Mouse (Mus musculus) left cerebral cortex, adult 2 months (tissue): ENCODE results near the gene Aldh5a1. TPM values are rescaled to one million over a fixed set of nuclear protein-coding genes. Genes with fewer than 3 reads are reported as not detected.

Experiments
- DNase-seq, 2 experiments: peaks; one replicate each; pipeline ENCODE4 v3.0.0; 2021 to 2022; ENCODE audit warnings: low spot score in 2 of 2, mixed read lengths in 1 of 2; ENCODE audit errors: extremely low spot score in 1 of 2
- H3K27ac ChIP-seq: fragments of 200-600 bp; 2 replicates; pipeline ENCODE4 v1.8.1; 2022
- H3K4me3 ChIP-seq: fragments of 200-600 bp; 2 replicates; pipeline ENCODE4 v1.8.1; 2022
- CTCF ChIP-seq: fragments of 200-600 bp; IDR thresholded peaks from 2 replicates; pipeline ENCODE4 v1.8.1; 2022; ENCODE audit warnings: antibody characterized with exemption, mild to moderate bottlenecking, moderate library complexity
- intact Hi-C: fragments of 180-260 bp; cut with DNase I; formaldehyde crosslinking; loops from one replicate; pipeline ENCODE4 v1.15.1; 2025
- total RNA-seq, 2 experiments: library from RNA; stranded (reverse); gene quantifications; 2 replicates each; pipeline ENCODE4 v1.2.3; 2021

Gene Aldh5a1
- total RNA-seq, 2 experiments from 2014 or later = 56.5 to 56.8 TPM

- H3K4me3 ChIP-seq = no peak overlapping the region
- DNase-seq = no peak
Observed at GRCm38 (mm10) chr13:24859115-24859514, 78.3 kb downstream of the Aldh5a1 start.

More at GRCm38 (mm10) chr13:24859115-24859514, 78.3 kb downstream of the Aldh5a1 start:
- intact Hi-C loops = loop anchor here (5.0 kb wide), 1 partner anchor 377 kb away; no protein-coding TSS in a partner anchor
- no peak for TF ChIP-seq CTCF
- H3K27ac ChIP-seq = no peak overlapping the region

Other genes with a start within 250 kb of the Aldh5a1 start
- not detected for gene Armh2, start 196.4 kb downstream of the Aldh5a1 start, total RNA-seq
- gene Gmnn, start 175.7 kb downstream of the Aldh5a1 start, total RNA-seq = 1 to 10 TPM; 2.6 TPM
- gene BC005537, start 136.0 kb downstream of the Aldh5a1 start, total RNA-seq = 100 to 1,000 TPM; 151 to 161 TPM
- gene Acot13, start 106.1 kb downstream of the Aldh5a1 start, total RNA-seq = 10 to 100 TPM; 80.0 to 82.9 TPM
- gene Tdp2, start 106.0 kb downstream of the Aldh5a1 start, total RNA-seq = 10 to 100 TPM; 18.8 to 20.7 TPM
- gene D130043K22Rik, start 92.5 kb downstream of the Aldh5a1 start, total RNA-seq = 10 to 100 TPM; 30.8 to 31.2 TPM
- 10 to 100 TPM; 19.2 to 19.8 TPM for gene Gpld1, start 5.5 kb upstream of the Aldh5a1 start, total RNA-seq
- 10 to 100 TPM; 54.3 to 65.6 TPM for gene Mrs2, start 82.7 kb upstream of the Aldh5a1 start, total RNA-seq
- 1 to 10 TPM; 5.0 to 5.1 TPM for gene Dcdc2a, start 118.3 kb upstream of the Aldh5a1 start, total RNA-seq